Mouse (Mus musculus) urinary bladder, postnatal 25 days (tissue): ENCODE data around the gene Flg.

Experiments
- DNase-seq: peaks from one replicate; pipeline ENCODE4 v3.0.0; 2022; ENCODE audit warnings: low spot score

Flg gene

GRCm38 (mm10) chr3:93273223-93273622, at the start of gene Flg:
Flg (plus strand) TSS chr3:93273523.
- no peak for DNase-seq

- no peak for DNase-seq
Observed at GRCm38 (mm10) chr3:93297542-93297941, 24.2 kb downstream of the Flg start.

GRCm38 (mm10) chr3:93299832-93300231, 26.5 kb downstream of the Flg start:
- DNase-seq: no peak

GRCm38 (mm10) chr3:93301896-93302295, 28.6 kb downstream of the Flg start:
- DNase-seq: no peak

- no peak for DNase-seq
Observed at GRCm38 (mm10) chr3:93306142-93306541, 32.8 kb downstream of the Flg start.

- DNase-seq: no peak
Observed at GRCm38 (mm10) chr3:93311371-93311770, 38.0 kb downstream of the Flg start.

GRCm38 (mm10) chr3:93314388-93314787, 41.1 kb downstream of the Flg start:
- no peak for DNase-seq

- no peak for DNase-seq
Observed at GRCm38 (mm10) chr3:93319449-93319848, 46.1 kb downstream of the Flg start, which contains the start of gene Hrnr. Hrnr (plus strand) TSS chr3:93319749.

GRCm38 (mm10) chr3:93337749-93338148, 64.4 kb downstream of the Flg start:
- DNase-seq: no peak

- no peak for DNase-seq
Observed at GRCm38 (mm10) chr3:93340021-93340420, 66.7 kb downstream of the Flg start.
